Mouse (Mus musculus) hindbrain, embryonic 10.5 days (tissue): Measurements from ENCODE around the gene Srrm4. TPM values are rescaled to one million over a fixed set of nuclear protein-coding genes. Genes with fewer than 3 reads are reported as not detected.
"Not testable (repeated sequence)": the region's sequence is repeated elsewhere in the genome, so short reads cannot be mapped to it uniquely, and the experiment has no call there.

ENCODE experiments used
- DNase-seq: peaks from one replicate; pipeline ENCODE4 v3.0.0-alpha.2; 2017; ENCODE audit warnings: low spot score
- H3K27ac ChIP-seq: fragments of 300-500 bp; sonication (generic); 2 replicates; pipeline ENCODE4 v1.5.1; 2016; ENCODE audit warnings: mild to moderate bottlenecking, moderate library complexity
- H3K27me3 ChIP-seq: fragments of 300-500 bp; sonication (generic); 2 replicates; pipeline ENCODE4 v1.6.1; 2016; ENCODE audit warnings: mild to moderate bottlenecking; ENCODE audit not compliant: poor library complexity, insufficient read depth, severe bottlenecking
- H3K36me3 ChIP-seq: fragments of 300-500 bp; sonication (generic); 2 replicates; pipeline ENCODE4 v1.6.1; 2016; ENCODE audit warnings: mild to moderate bottlenecking, moderate library complexity
- H3K4me1 ChIP-seq: fragments of 300-500 bp; sonication (generic); replicated peaks from 2 replicates; pipeline ENCODE4 v1.6.1; 2016; ENCODE audit warnings: mild to moderate bottlenecking
- H3K4me3 ChIP-seq: fragments of 300-500 bp; sonication (generic); 2 replicates; pipeline ENCODE4 v1.5.1; 2016; ENCODE audit warnings: mild to moderate bottlenecking, moderate library complexity
- H3K9me3 ChIP-seq: fragments of 300-500 bp; sonication (generic); 2 replicates; pipeline ENCODE4 v1.6.1; 2016; ENCODE audit warnings: mild to moderate bottlenecking, moderate library complexity
- WGBS: fragments of 180-500 bp; shearing (Covaris S2); methylation state at CpG from one replicate; pipeline ENCODE4 v1.1.7; 2016; 5-methylcytosine and 5-hydroxymethylcytosine counted together
- polyA plus RNA-seq: library from polyadenylated mRNA; unstranded; fragments of >200 nt; fragmentation: Nextera tagmentation; extraction: Ambion mirVana; gene quantifications from 2 replicates; pipeline ENCODE4 v1.2.1, GENCODE M21; 2016

Srrm4 gene
- polyA plus RNA-seq, 1 experiment from 2014 or later = 20.3 TPM

DNA sequence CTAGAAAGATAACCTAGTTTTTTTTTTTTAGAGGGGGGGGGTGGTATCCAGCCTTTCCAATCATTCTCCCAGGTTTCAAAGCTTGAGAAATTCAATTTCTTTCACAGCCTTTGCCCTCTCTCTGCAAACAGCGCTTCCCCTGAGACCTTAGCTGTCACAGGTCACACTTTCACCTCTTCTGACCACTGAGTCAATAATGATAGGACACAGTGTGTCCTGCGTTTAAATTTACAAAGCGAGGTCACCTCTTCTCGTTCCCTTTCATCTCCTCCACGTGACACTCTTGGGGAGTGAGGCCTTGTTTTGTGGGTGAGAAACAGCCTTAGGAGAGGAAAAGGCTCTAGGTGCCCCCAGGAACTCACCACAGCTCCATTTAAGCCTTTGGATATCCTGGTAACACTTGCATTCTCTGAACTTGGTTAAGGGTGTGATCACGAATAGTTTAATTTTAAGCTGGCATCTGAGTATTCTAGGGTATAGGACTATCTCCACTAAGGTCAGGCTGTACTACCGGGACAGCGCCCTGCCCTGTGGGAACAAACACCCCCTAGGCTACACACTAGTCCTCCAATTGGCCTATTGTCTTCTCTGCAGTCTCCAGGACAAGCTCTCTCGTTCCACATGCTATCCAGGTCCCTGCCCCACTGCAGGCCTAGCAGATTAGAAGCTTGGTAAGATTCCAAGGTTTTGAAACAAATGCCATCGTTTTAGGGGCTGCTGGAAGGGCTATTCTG is 145.8 kb downstream of the Srrm4 start:
- 45% methylated on average over 10 of the region's 10 CpGs for WGBS
- Histone ChIP-seq H3K9me3 (no peaks in the 10 kb centered on the region), H3K36me3 (peaks cover 67% of the 10 kb centered on the region), H3K27me3 (peaks cover 55% of the 10 kb centered on the region), H3K27ac (0 out of 2 replicates have a peak overlapping the region, but pooled peaks have one; percentile 8), H3K4me3 (no peak overlapping the region), H3K4me1 (peaks cover 40% of the 10 kb centered on the region)
- DNase-seq = no peak

DNA sequence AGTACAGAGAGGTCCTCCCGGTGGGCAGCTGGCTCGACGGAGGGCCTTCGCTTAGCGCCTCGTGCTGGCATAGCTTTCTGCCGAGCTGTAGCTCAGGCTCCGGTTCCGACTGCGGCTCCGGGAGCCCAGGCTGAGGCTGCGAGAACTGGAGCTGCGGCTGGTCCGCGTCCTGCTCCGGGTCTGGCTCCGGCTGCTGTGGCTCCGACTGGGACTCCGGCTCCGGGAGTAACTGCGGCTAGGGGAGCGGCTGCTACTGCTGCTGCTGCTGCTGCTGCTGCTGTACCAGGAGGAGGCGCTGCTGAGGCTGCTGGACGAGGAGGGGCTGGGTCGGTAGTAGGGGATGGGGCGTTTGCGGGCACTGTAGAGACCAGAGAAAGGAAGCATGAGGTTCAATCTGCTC is 147.1 kb downstream of the Srrm4 start:
- Histone ChIP-seq H3K36me3 (peaks cover 56% of the 10 kb centered on the region), H3K27ac (no peak overlapping the region), H3K4me1 (peaks cover 42% of the 10 kb centered on the region), H3K4me3 (no peak overlapping the region), H3K27me3 (peaks cover 44% of the 10 kb centered on the region), H3K9me3 (no peaks in the 10 kb centered on the region)
- WGBS = 58% methylated on average over 27 of the region's 27 CpGs
- peak; percentile 40 for DNase-seq

DNA sequence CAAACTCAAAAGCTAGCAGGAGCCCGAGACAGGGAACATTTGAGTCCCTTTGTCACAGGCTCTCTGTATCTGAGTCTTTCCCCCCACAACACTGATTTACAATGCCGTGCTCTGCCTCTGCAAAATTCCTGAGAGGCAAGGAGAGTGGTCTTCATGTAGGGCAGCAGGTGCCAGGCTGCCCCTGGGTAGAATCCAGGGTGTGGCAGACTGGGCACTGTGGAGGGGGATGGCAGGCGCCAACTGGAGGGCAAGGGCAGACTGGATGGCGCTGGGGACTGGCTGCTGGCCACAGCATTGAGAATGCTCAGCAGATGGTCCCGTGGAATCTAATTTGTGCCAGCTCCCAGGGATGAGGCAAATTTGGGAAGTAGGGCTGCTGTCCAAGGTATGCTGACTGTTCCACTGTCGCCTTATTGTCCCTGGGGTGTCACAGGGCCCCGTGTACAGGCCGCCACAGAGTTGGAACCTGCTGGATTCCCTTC is 148.1 kb downstream of the Srrm4 start:
- Histone ChIP-seq H3K27ac (no peak overlapping the region), H3K4me1 (peaks cover 36% of the 10 kb centered on the region), H3K4me3 (no peak overlapping the region), H3K9me3 (no peaks in the 10 kb centered on the region), H3K36me3 (peaks cover 50% of the 10 kb centered on the region), H3K27me3 (peaks cover 39% of the 10 kb centered on the region)
- no peak for DNase-seq
- 85% methylated on average over 8 of the region's 8 CpGs for WGBS

DNA sequence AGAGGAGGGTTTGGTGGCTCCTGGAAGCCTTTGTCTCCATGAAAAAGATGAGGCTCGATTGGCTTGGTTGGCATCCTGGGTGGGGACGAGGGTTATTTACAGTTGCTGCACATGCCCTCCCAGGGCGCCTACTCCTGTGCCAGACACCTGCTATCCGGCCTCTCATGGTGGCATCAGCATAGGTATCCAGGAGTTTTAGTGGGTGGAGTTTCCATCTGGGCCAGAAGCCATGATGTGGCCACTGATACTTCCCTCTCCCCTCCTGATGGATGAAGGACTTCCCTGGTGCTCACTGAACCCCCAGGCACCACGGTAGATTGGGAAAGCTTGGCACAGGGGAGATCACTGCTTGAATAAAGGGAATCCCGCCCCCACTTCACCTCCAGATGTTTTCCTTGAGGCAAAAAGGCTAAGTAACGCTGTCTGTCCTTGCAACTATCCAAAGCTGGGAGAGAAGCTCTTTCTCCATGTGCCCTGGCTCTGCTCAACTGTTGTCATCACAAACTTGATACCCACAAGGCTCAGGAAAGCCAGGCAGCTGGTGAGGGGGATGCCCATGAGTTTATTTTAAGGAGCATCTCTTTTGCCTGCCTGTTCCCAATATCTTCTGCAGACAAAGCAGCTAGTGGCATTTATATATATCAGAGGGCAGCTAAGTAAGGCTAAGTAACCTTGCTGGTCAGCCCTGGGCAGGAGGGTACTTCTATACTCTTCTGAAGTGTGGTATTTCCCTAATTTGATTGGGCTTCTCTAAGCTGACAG is 148.7 kb downstream of the Srrm4 start:
- H3K9me3 ChIP-seq = no peaks in the 10 kb centered on the region
- peaks cover 33% of the 10 kb centered on the region for H3K27me3 ChIP-seq
- H3K4me1 ChIP-seq = peaks cover 36% of the 10 kb centered on the region
- no peak for DNase-seq
- H3K36me3 ChIP-seq = peaks cover 50% of the 10 kb centered on the region
- no peak overlapping the region for H3K27ac ChIP-seq
- H3K4me3 ChIP-seq = no peak overlapping the region
- WGBS = 74% methylated on average over 7 of the region's 7 CpGs

- DNase-seq = no peak
- peaks cover 27% of the 10 kb centered on the region for H3K4me1 ChIP-seq
- peaks cover 32% of the 10 kb centered on the region for H3K36me3 ChIP-seq
- H3K27me3 ChIP-seq = peaks cover 15% of the 10 kb centered on the region; the same call in 1 of the 2 replicates
- no peak overlapping the region for H3K4me3 ChIP-seq
- no peaks in the 10 kb centered on the region for H3K9me3 ChIP-seq
- whole genome bisulfite sequencing = 70% methylated on average over 4 of the region's 4 CpGs
- no peak overlapping the region for H3K27ac ChIP-seq
Measured at GRCm38 (mm10) chr5:116440251-116440650, 151.4 kb downstream of the Srrm4 start.

DNA sequence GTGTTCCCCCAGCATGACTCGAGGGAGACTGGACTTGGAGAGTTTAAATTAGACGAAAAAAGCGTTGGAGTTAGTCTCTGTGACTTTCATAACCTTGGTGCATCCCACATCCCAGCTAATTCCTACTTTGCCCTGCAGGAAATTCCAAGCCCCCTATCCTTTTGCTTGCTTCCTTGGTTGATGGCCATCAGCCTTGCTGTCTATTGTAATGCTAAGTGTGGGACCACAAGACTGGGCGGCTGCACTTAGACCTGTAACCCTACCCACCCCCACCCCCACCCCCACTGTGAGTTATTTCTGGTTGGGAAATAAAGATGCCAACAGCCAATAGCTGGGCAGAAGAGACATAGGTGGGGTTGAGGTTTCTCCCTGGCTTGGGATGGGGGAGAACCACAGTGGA is 153.3 kb downstream of the Srrm4 start:
- 0 out of 2 replicates have a peak, but pooled peaks cover under 1% of the 10 kb centered on the region for H3K27me3 ChIP-seq
- no peak for DNase-seq
- H3K9me3 ChIP-seq = no peaks in the 10 kb centered on the region
- H3K4me1 ChIP-seq = peaks cover 27% of the 10 kb centered on the region
- H3K36me3 ChIP-seq = peaks cover 14% of the 10 kb centered on the region
- no peak overlapping the region for H3K27ac ChIP-seq
- H3K4me3 ChIP-seq = no peak overlapping the region
- 30% methylated on average over 4 of the region's 4 CpGs for WGBS

GRCm38 (mm10) chr5:116436117-116436516 is 155.5 kb downstream of the Srrm4 start:
- Histone ChIP-seq H3K4me1 (peaks cover 27% of the 10 kb centered on the region), H3K9me3 (no peaks in the 10 kb centered on the region), H3K4me3 (no peak overlapping the region), H3K36me3 (no peaks in the 10 kb centered on the region), H3K27me3 (no peaks in the 10 kb centered on the region), H3K27ac (no peak overlapping the region)
- DNase-seq = no peak

DNA sequence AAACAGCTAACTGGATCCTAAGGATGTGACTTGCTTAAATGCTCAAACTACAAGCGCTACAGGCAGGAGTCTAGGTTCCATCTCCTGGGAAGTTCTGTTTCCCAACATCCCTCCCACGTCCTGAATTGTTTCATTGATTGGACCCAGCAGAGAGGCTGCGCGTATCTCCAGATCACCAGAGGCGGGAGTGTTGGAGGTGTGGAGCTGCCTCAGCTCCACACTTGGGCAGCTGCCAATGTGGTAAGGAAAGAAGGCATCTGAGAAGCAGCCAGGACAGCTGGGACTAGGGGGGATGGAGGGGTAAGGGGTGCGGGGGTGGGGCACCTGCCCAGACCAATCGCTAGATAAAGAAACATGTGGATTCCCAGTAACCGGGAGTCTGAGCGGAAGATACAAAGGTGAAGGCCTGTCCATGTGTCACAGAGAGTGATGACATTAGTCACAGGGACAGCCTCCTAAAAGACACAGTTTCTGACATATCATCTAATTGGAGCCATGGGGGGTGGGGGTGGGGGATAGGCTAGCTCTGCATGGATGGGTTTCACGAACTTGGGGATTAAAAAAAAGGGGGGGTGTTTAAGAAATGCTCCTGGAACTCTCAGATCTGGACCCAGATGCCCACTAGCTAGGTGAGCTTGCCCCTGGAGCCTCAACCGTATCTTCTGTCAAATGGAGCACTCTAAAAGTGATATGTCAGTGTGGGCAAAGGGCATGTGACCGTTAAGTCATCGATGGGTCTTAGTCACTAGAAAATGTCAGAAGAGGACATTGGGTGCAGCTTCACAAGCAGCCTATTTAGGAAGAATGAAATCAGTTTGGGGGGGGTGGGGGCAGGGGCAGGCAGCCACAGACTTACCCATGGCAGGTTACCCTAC is 156.4 kb downstream of the Srrm4 start:
- Histone ChIP-seq H3K36me3 (no peaks in the 10 kb centered on the region), H3K9me3 (no peaks in the 10 kb centered on the region), H3K4me1 (peaks cover 23% of the 10 kb centered on the region), H3K27ac (no peak overlapping the region), H3K27me3 (no peaks in the 10 kb centered on the region), H3K4me3 (no peak overlapping the region)
- DNase-seq = no peak
- WGBS = 70% methylated on average over 13 of the region's 13 CpGs

DNA sequence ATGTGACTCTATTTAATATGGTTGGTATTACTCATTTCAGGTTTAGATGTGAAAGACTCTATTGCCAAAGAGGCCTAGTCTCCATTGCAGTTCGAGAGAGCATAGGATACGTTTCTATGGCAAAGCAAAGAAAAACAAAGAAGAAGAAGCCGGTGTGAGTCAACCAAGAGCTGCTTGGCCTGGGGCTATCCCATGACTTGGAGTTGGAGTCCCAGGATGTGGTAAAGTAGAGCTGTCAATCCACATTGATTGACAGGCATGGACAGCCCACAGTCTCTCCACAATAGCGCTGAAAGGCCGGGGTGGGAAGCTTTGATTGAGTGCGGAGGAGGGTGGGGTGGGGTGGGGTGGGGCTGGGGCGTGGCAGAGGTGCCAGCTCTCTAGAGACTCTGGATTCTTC is 158.7 kb downstream of the Srrm4 start:
- Histone ChIP-seq H3K9me3 (no peaks in the 10 kb centered on the region), H3K36me3 (no peaks in the 10 kb centered on the region), H3K27me3 (no peaks in the 10 kb centered on the region), H3K4me1 (peaks cover 15% of the 10 kb centered on the region; the same call in 1 of the 2 replicates), H3K27ac (no peak overlapping the region), H3K4me3 (no peak overlapping the region)
- 53% methylated on average over 7 of the region's 7 CpGs for WGBS
- DNase-seq = no peak

DNA sequence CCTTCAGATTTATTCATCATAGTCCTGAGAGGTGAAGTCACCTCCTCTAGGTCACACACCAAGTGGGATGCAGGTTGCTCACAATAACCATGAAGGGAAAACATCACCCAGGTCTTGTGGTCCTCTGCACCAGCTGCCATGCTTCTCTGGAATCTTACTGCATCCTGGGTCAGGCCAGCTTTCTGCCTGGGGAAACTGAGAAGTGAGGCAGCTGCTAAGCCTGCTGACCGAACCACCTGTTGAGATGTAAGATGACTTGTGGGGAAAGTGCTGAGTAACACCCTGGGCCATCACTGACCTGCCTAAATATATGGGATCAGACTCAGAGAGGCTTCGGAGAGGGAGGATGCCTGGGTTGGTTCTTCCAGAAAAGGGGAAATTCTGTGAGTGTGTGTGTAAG is 164.9 kb downstream of the Srrm4 start:
- Histone ChIP-seq H3K4me3 (no peak overlapping the region), H3K4me1 (peaks cover 23% of the 10 kb centered on the region), H3K9me3 (no peaks in the 10 kb centered on the region), H3K27ac (no peak overlapping the region), H3K36me3 (no peaks in the 10 kb centered on the region), H3K27me3 (peaks cover 20% of the 10 kb centered on the region)
- no peak for DNase-seq
- 88% methylated on average over 2 of the region's 2 CpGs for WGBS

DNA sequence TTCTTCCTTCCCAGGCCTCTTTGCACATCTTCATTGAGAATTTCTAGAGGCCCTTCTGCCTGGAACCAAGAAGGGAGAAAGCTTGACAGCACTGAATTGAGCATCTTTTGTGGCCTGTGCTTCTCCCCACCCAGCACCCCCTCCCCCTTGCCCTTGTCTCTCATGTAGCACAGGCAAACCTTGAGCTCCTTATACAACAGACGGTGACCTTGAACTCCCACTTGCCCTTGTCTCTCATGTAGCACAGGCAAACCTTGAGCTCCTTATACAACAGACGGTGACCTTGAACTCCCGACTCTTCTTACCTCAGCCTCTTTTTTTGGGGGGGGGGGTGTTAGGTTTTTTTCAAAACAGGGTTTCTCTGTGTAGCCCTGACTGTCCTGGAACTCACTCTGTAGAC is 165.9 kb downstream of the Srrm4 start:
- WGBS = 90% methylated on average over 3 of the region's 3 CpGs

GRCm38 (mm10) chr5:116425273-116425672 is 166.3 kb downstream of the Srrm4 start:
- no peaks in the 10 kb centered on the region for H3K9me3 ChIP-seq
- WGBS = 71% methylated on average over 7 of the region's 7 CpGs
- H3K4me3 ChIP-seq = no peak overlapping the region
- 0 out of 2 replicates have a peak overlapping the region, but pooled peaks have one; percentile 16 for H3K27ac ChIP-seq
- no peak for DNase-seq
- no peaks in the 10 kb centered on the region for H3K36me3 ChIP-seq
- peaks cover 33% of the 10 kb centered on the region for H3K4me1 ChIP-seq
- H3K27me3 ChIP-seq = peaks cover 23% of the 10 kb centered on the region

More for the DNA sequence above, 165.9 kb downstream of the Srrm4 start:
- H3K27me3 ChIP-seq = peaks cover 23% of the 10 kb centered on the region
- H3K4me1 ChIP-seq = peaks cover 29% of the 10 kb centered on the region
- not testable (repeated sequence) for H3K36me3 ChIP-seq, DNase-seq, H3K4me3 ChIP-seq, H3K9me3 ChIP-seq
- 0 out of 2 replicates have a peak overlapping the region, but pooled peaks have one; percentile 16 for H3K27ac ChIP-seq
